Mouse (Mus musculus) liver, postnatal 0 days (tissue): ENCODE data around the gene Nkx1-1.

Experiments used
- CTCF ChIP-seq: sonication (generic); IDR thresholded peaks from 2 replicates; pipeline ENCODE4 v1.5.1; 2016; ENCODE audit warnings: antibody characterized with exemption, low read depth
- EP300 ChIP-seq: IDR thresholded peaks from 2 replicates; pipeline ENCODE4 v1.6.1; 2016; ENCODE audit warnings: antibody characterized with exemption, low read depth, mild to moderate bottlenecking

DNA sequence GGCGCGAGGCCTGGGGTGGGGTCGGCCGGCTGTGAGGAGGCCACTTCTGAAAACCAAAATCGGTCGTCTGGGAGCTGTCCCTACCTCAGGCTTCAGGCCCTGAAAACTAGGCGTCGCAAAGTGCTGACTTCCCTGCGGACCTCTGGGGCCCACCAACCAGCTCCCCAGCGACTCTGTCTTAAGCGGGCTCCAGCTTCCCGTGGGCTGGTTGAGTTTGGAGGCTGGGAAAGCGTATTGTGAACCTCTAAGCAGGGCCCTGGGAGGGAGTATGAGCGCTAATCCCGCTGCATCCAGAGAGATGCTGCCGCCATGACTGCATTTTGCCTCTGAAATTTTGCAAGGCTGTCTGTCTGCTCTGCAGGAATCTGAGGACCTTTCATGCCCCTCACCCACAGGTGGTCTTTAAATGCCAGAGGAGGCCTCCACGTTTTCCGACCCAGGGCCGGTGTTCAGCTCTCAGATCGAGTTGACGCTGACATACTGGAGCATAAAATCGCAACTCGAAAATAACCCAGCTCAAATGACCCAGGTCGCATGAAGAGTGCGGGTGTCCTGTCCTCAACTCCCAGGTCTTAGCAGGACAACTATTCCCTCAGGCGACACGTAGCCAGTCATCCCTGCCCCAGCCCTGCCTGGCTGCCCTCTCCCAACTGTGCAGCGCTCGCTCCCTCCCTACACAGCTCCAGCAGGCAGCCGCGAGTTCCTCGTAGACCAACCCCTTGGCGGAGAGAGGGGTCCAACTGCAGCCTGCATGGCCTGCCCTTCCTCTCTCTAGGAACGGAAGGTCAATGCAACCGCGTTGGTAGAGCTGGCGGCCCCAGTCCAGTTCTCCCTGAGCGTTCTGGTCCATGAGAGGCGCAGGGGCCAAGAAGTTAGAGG is 1.5 kb downstream of the Nkx1-1 start:
- TF ChIP-seq CTCF: no peak
- TF ChIP-seq EP300: no peak
